In genomic region chr1:84664377-84665118, GRCm38 (mm10) we compare ENCODE assay signal across 24 mouse cellular contexts. TPM values are rescaled to one million over a fixed set of nuclear protein-coding genes. Genes with fewer than 3 reads are reported as not detected.
DNase-seq lines count a peak whose midpoint lies in the region; ATAC-seq lines count a peak whose summit lies in the region.
"Had no signal": no experiment of that assay in that cellular context is flagged by ENCODE, and none has a peak within 500 bp of the region (broad histone marks: within the 10 kb centered on the region; RNA-seq: fewer than 3 reads in every experiment).

No protein-coding gene starts in this region.

- 29% methylated on average over 4 of the region's 4 CpGs for WGBS in neural tube, embryonic 12.5 days
- 20% methylated on average over 4 of the region's 4 CpGs for WGBS in neural tube, embryonic 14.5 days
- WGBS in intestine, embryonic 15.5 days: 60% methylated on average over 4 of the region's 4 CpGs

- no peak overlapping the region for H3K27ac ChIP-seq in neural tube, embryonic 12.5 days
- H3K27ac ChIP-seq in neural tube, embryonic 14.5 days (ENCODE audit: low read depth, low read length): no peak overlapping the region
- no peak overlapping the region for H3K27ac ChIP-seq in intestine, embryonic 15.5 days
- H3K27ac ChIP-seq: embryonic facial prominence, embryonic 12.5 days; heart, embryonic 15.5 days; limb, embryonic 13.5 days; liver, embryonic 12.5 days; midbrain, embryonic 13.5 days; stomach, embryonic 15.5 days had no signal

- no peaks in the 10 kb centered on the region for H3K9me3 ChIP-seq in neural tube, embryonic 12.5 days
- H3K9me3 ChIP-seq in neural tube, embryonic 14.5 days (ENCODE audit: control insufficient read depth, low read length): no peaks in the 10 kb centered on the region
- no peaks in the 10 kb centered on the region for H3K9me3 ChIP-seq in intestine, embryonic 15.5 days
- H3K9me3 ChIP-seq: embryonic facial prominence, embryonic 12.5 days; heart, embryonic 15.5 days; limb, embryonic 13.5 days; liver, embryonic 12.5 days; midbrain, embryonic 13.5 days; stomach, embryonic 15.5 days had no signal

- H3K4me3 ChIP-seq in neural tube, embryonic 12.5 days: no peak overlapping the region
- no peak overlapping the region for H3K4me3 ChIP-seq in neural tube, embryonic 14.5 days (ENCODE audit: low read depth, low read length)
- H3K4me3 ChIP-seq in intestine, embryonic 15.5 days (replicated peaks): no peak overlapping the region
- H3K4me3 ChIP-seq: embryonic facial prominence, embryonic 12.5 days; heart, embryonic 15.5 days; limb, embryonic 13.5 days; liver, embryonic 12.5 days; midbrain, embryonic 13.5 days; myocyte; stomach, embryonic 15.5 days had no signal

- peak; percentile 69 for ATAC-seq in neural tube, embryonic 12.5 days (ENCODE audit: low FRiP score, low read depth)
- ATAC-seq in neural tube, embryonic 14.5 days (ENCODE audit: low read depth): peak; percentile 75
- ATAC-seq in intestine, embryonic 15.5 days: no peak
- ATAC-seq: liver, embryonic 12.5 days; midbrain, embryonic 13.5 days had no signal

- peaks cover 10% of the 10 kb centered on the region; the same call in 1 of the 2 replicates for H3K4me1 ChIP-seq in neural tube, embryonic 12.5 days
- H3K4me1 ChIP-seq in neural tube, embryonic 14.5 days (ENCODE audit: control insufficient read depth, insufficient read depth, low read length): peaks cover 13% of the 10 kb centered on the region; the same call in 1 of the 2 replicates
- H3K4me1 ChIP-seq in intestine, embryonic 15.5 days (replicated peaks): no peaks in the 10 kb centered on the region
- H3K4me1 ChIP-seq: embryonic facial prominence, embryonic 12.5 days; heart, embryonic 15.5 days; limb, embryonic 13.5 days; liver, embryonic 12.5 days; stomach, embryonic 15.5 days had no signal

- no peak overlapping the region for H3K9ac ChIP-seq in neural tube, embryonic 12.5 days
- H3K9ac ChIP-seq in neural tube, embryonic 14.5 days (replicated peaks; ENCODE audit: low read depth, low read length): no peak overlapping the region
- no peak overlapping the region for H3K9ac ChIP-seq in intestine, embryonic 15.5 days
- H3K9ac ChIP-seq: embryonic facial prominence, embryonic 12.5 days; heart, embryonic 15.5 days; limb, embryonic 13.5 days; liver, embryonic 12.5 days; midbrain, embryonic 13.5 days; stomach, embryonic 15.5 days had no signal

- no peaks in the 10 kb centered on the region for H3K27me3 ChIP-seq in neural tube, embryonic 12.5 days (replicated peaks)
- no peaks in the 10 kb centered on the region for H3K27me3 ChIP-seq in neural tube, embryonic 14.5 days (ENCODE audit: control insufficient read depth, insufficient read depth, low read length)
- no peaks in the 10 kb centered on the region for H3K27me3 ChIP-seq in intestine, embryonic 15.5 days (replicated peaks)
- H3K27me3 ChIP-seq: embryonic facial prominence, embryonic 12.5 days; heart, embryonic 15.5 days; limb, embryonic 13.5 days; liver, embryonic 12.5 days; midbrain, embryonic 13.5 days; stomach, embryonic 15.5 days had no signal

- DNase-seq in embryo, embryonic 10.5 days (ENCODE audit: low spot score): peak; percentile 5
- DNase-seq in embryo, embryonic 9.5 days (ENCODE audit: extremely low spot score): no peak
- no peak for DNase-seq in neural tube, embryonic 10.5 days (ENCODE audit: extremely low spot score, low spot score)
- no peak for DNase-seq in cerebellum, adult 18-20 months
- DNase-seq: adrenal gland, postnatal 25 days; cerebellum, adult 9-10 months; gastrocnemius, postnatal 36 days; heart, postnatal 36 days; kidney, adult 9 months; kidney, postnatal 14 days; lung, adult 18-20 months; lung, postnatal 10 days; right cerebral cortex, postnatal 4 days; thymus, postnatal 36 days had no signal

- no peak overlapping the region; the same call in 1 of the 2 replicates for H3K4me2 ChIP-seq in neural tube, embryonic 12.5 days (replicated peaks)
- H3K4me2 ChIP-seq in neural tube, embryonic 14.5 days (ENCODE audit: low read depth, low read length): no peak overlapping the region
- no peak overlapping the region for H3K4me2 ChIP-seq in intestine, embryonic 15.5 days (replicated peaks)
- H3K4me2 ChIP-seq: embryonic facial prominence, embryonic 12.5 days; heart, embryonic 15.5 days; limb, embryonic 13.5 days; liver, embryonic 12.5 days; midbrain, embryonic 13.5 days; stomach, embryonic 15.5 days had no signal

- H3K36me3 ChIP-seq in neural tube, embryonic 12.5 days: no peaks in the 10 kb centered on the region
- H3K36me3 ChIP-seq in neural tube, embryonic 14.5 days (ENCODE audit: control insufficient read depth, insufficient read depth, low read length): no peaks in the 10 kb centered on the region
- no peaks in the 10 kb centered on the region for H3K36me3 ChIP-seq in intestine, embryonic 15.5 days
- H3K36me3 ChIP-seq: embryonic facial prominence, embryonic 12.5 days; heart, embryonic 15.5 days; limb, embryonic 13.5 days; liver, embryonic 12.5 days; midbrain, embryonic 13.5 days; stomach, embryonic 15.5 days had no signal

RNA-seq across cellular contexts. Expression of gene Dner, which starts 31.5 kb away (rescaled TPM):
- 143 and 145 TPM in 2 replicates for polyA plus RNA-seq in neural tube, embryonic 12.5 days (2016; fragmentation: Nextera tagmentation; extraction: Ambion mirVana)
- polyA plus RNA-seq in neural tube, embryonic 14.5 days (2014; fragmentation: Nextera tagmentation; extraction: Ambion mirVana): 342 and 360 TPM in 2 replicates
- polyA plus RNA-seq in intestine, embryonic 15.5 days (2015; fragmentation: Nextera tagmentation; extraction: Ambion mirVana): 3.9 and 4.1 TPM in 2 replicates

Comparison
In these comparisons a context has a peak if more than half of its experiments do, and no peak if none do; other contexts are left out.
1. RNA of gene Dner, which starts 31.5 kb away (polyA plus RNA-seq): 342 to 360 TPM in neural tube, embryonic 14.5 days and 143 to 145 TPM in neural tube, embryonic 12.5 days; 3.9 to 4.1 TPM in intestine, embryonic 15.5 days; every median in the first group is over 10 times any median in the second.